Mouse (Mus musculus): ENCODE measurements around the gene Btbd2.
"Not testable (repeated sequence)": the region's sequence is repeated elsewhere in the genome, so short reads cannot be mapped to it uniquely, and the experiment has no call there.

The Btbd2 gene

GRCm38 (mm10) chr10:80669737-80670485 is 13.0 kb upstream of the Btbd2 start:
- DNase-seq, result peak; percentile 79 to 85

- DNase-seq, result no peak
Observed at GRCm38 (mm10) chr10:80669018-80669417, 12.1 kb upstream of the Btbd2 start.

- DNase-seq, result peak; percentile 39 to 76
Observed at GRCm38 (mm10) chr10:80668614-80669013, 11.7 kb upstream of the Btbd2 start.

- no peak for DNase-seq
Observed at GRCm38 (mm10) chr10:80666837-80667412, 10.1 kb upstream of the Btbd2 start.

- DNase-seq, result peak in 1 of 2 experiments; percentile 10
Observed at GRCm38 (mm10) chr10:80665981-80666733, 9.3 kb upstream of the Btbd2 start.

- DNase-seq, result peak in 1 of 2 experiments; percentile 28
Observed at GRCm38 (mm10) chr10:80665459-80665858, 8.6 kb upstream of the Btbd2 start.

- peak in 1 of 2 experiments; percentile 44 for DNase-seq
Observed at GRCm38 (mm10) chr10:80665016-80665380, 8.1 kb upstream of the Btbd2 start.

- peak; percentile 72 to 73 for DNase-seq
Observed at GRCm38 (mm10) chr10:80664197-80665015, 7.5 kb upstream of the Btbd2 start.

GRCm38 (mm10) chr10:80663485-80664196 is 6.8 kb upstream of the Btbd2 start:
- no peak for DNase-seq

- peak in 1 of 2 experiments; percentile 56 for DNase-seq
Observed at GRCm38 (mm10) chr10:80661149-80661548, 4.3 kb upstream of the Btbd2 start.

- peak; percentile 78 to 85 for DNase-seq
Observed at GRCm38 (mm10) chr10:80659213-80659612, 2.3 kb upstream of the Btbd2 start.

GRCm38 (mm10) chr10:80658841-80659202 is 2.0 kb upstream of the Btbd2 start:
- no peak for DNase-seq

GRCm38 (mm10) chr10:80658194-80658840 is 1.4 kb upstream of the Btbd2 start:
- no peak for DNase-seq

GRCm38 (mm10) chr10:80656130-80656862 is 575 bp downstream of the Btbd2 start:
- DNase-seq, result peak; percentile 95 to 98

GRCm38 (mm10) chr10:80655406-80656129 is 1.3 kb downstream of the Btbd2 start:
- no peak for DNase-seq

- DNase-seq, result no peak
Observed at GRCm38 (mm10) chr10:80654866-80655265, 2.0 kb downstream of the Btbd2 start.

GRCm38 (mm10) chr10:80653156-80653720 is 3.6 kb downstream of the Btbd2 start:
- DNase-seq, result no peak

GRCm38 (mm10) chr10:80650392-80650791 is 6.5 kb downstream of the Btbd2 start:
- DNase-seq, result no peak

- not testable (repeated sequence) for DNase-seq
Observed at GRCm38 (mm10) chr10:80649910-80650309, 7.0 kb downstream of the Btbd2 start.

GRCm38 (mm10) chr10:80646936-80647335 is 9.9 kb downstream of the Btbd2 start:
- no peak for DNase-seq

All from cerebellum, postnatal 36 days (tissue).